Mouse (Mus musculus) retina, postnatal 7 days (tissue): ENCODE results near the gene Zfp37.
"Not testable (repeated sequence)": the region's sequence is repeated elsewhere in the genome, so short reads cannot be mapped to it uniquely, and the experiment has no call there.

ENCODE experiments used
- DNase-seq: peaks from one replicate; pipeline ENCODE4 v3.0.0-alpha.2; 2012; ENCODE audit warnings: low read depth, low spot score

Zfp37 gene

DNA sequence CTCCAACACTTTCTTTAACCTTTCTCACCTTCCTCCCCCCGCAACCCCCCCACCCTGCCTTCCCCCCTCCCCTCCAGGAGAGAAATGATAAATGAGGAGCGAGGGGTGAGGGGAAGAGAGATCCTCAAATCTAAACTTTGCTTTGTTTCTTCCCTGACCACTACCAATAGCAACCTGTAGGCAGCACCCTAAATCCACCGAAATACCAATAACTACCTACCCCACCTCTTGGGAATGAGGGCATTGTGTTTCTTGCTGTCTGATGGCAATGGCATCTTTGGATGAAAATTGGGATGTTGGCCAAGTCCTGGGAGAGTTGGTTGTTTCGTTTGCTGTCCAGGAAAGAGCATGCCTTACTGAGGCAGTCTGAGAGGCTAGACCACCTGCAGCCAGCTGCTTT lies 20.8 kb downstream of the Zfp37 start:
- no peak for DNase-seq

DNA sequence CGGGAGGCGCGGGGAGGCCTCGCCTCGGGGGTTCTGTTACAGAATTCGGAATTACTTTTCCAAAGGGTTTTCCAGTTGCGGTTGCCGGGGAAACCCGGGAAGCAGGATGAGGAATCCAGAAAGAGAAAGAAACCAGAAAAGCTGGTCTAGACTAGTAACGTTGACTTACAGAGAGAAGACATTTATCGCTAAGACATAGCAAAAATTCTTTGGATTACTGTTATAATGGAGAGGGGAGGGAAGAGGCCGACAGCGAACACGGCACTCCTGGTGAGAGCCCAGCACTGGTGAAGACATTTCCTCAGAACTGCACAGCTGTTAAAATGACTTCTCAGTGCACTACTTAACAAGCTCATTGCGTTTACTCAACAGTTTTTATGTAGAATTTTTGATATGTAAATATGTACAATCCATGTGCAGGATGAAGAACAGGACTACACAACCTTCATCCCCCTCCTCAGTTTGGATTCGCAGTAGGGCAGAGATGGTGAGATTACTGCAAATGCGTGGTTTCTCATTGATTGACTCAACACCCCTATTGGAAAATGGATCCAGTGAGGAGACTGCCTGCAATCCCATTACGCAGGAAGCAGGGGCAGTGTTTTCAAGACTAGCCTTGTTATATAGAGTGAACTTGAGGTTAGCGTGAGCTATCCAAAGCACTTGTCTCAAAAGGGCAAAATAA lies 22.0 kb downstream of the Zfp37 start:
- DNase-seq = no peak

DNA sequence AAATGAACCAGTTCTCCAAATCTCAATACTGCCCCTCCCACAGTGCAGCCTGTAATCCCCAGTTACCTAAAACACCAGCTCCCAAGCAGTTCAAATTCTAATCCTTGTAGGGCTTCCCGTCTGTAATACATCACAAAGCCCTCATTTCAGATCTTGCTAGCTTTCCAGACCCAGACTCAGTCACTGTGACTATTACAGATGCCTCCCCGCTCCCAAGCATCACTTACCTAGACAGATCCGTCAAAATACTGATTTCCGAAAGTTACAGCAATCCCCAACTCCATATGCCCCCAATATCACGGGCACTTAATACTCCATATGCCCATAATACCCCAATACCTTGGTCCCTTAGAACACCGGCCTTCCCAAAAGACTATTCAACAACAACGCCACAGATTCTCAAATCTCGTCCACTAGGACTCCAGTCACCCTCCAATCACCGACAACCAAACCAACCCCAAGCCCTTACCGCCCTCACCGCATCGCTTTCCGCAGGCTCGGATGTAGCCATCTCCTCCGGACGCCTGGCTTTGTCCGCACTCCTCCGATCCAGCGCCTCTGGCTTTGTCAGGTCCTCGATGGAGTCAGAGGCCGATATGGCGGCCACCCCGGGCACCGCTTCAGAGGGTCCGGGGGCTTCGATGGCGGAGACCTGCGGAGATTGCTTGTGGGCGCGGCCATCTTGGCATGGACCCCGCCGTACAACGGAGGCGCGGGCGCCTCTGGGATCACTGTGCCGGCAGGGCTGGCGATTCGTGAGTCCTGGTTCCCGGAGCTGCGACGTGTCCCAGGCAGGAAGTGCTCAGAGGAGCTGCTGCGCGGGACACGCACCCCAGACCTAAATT lies 22.8 kb downstream of the Zfp37 start:
- DNase-seq = peak; percentile 78

DNA sequence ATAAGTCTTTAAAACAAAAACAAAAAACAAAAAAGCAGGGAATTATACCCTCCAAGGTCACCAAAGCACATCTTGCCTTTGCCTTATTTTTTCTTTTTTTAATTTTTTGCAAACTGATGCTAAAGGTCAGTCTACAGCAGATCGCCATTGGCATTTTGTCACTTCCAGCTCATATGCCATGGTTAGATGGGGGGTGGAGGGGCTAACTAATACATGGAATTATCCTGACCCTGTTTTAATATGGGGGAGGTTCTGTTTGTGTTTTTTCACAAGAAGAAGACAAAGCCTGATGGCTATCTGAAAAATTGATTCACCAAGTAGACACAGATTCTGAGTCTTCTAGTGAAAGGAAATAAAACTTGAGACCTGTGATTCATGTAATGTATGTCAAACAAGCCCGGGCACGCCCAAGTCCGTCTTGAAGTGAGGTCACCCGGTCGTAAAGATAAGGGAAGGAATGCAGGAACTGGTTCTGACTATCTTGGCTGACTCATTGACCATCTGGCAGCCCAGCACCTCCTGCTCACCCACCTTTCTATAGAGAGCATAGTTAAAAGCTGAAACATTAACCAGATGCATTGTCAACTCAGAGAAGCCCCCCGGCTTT lies 30.8 kb downstream of the Zfp37 start:
- no peak for DNase-seq

DNA sequence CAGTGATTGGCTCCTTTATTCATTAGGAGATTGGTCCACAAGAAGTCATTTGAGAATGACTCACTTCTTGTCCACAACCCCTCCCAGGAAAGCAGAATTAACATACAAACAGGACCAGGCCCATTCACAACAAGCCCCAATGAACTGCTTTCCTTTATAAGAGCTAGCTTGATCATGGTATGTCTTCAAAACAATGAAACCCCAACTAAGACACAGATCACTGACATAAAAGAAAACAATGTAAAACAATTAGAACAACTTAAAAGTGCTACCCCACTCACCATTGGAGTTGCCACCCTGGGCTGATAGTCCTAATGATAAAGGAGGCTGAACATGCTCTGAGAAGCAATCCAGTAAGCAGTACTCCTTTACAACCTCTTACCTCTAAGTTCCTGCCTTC lies 42.1 kb downstream of the Zfp37 start:
- no peak for DNase-seq

DNA sequence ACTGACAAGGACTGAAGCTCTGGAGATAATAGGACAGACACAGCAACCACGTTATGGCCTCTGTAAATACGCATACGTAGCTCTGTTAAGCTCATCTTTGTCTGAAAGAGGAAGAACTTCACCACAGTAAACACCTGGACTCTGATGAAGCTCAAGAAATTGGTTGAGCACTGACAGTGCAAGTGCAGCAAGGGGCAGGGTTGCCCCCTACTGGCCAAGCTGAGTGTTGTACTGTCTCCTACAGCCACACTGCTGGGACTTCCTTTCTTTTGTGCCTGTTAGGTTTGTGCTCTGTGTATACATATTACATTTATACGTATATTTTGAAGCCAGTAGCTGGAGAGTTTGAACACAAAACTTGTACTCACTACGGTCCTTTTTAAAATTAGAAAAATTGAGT lies 53.6 kb downstream of the Zfp37 start:
- no peak for DNase-seq

DNA sequence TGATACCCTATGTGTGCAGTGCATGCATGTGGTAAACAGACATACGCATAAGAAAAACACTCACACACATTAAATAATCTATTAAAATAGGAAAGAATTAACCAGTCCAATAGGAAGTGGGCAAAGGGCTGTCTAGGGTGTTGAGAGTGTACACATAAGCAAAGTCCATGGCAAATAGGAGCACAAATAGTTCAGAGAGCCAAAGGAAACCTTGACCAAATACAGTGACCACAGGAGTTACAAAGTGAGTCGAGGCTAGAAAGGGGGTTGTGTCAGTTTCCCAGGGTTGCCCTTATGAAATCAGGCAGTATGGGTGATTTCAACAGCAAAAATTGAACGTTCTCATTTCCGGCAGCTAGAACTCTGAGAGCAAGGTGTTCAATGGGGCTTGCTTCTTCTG lies 56.4 kb downstream of the Zfp37 start:
- no peak for DNase-seq

DNA sequence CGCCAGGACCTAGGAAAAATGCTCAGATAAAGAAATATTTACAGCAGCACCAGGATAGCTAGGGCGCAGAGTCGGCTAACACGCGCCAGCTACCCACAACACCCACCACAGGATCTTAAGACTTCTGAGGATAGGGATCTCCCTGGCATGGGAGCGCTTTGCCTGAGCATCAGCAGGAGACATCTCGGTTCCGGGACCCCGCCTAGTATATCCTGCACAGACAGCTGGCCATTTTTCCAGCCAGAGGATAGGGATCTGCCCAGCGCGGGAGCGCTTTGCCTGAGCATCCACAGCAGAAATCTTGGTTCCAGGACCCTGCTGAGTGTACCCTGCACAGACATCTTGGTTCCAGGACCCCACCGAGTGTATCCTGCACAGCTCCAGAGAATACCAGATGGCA lies 63.2 kb downstream of the Zfp37 start:
- DNase-seq = not testable (repeated sequence)

DNA sequence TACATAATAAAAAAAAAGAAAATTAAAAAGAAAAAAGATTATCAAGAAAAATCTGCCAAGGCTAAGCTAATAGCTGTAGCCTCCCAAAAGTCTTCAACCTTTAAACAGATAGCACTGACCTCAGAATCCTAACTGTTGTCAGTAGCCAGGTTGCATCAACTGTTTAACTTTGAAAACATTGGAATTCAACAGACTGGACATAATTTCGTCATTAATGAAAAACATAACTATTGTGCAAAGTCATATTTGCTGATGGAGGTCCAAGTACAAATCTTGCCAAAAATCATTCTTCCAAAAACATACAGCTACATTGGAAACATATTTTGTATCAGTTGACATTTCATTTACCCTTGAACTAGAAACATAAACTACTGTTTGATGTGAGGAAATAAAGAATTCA lies 72.4 kb downstream of the Zfp37 start:
- DNase-seq = no peak

DNA sequence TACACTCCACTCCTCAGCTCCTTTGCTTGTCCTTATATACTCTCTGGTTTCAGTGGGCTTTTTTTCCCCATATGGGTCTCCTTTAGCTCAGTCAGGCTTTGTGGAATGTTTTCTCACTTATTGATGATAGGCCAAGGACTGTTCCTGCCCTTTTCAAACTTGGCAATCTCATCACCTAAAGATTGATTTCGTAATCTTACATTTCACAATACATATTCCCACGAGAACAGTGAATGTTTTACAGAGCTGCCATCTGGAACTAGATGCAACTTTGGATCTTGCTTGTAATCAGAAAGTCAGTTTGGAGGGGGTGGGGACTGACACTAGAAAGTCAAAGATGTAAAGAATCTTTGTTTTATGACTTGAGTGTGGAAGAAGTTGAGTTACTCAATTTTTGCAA lies 80.0 kb downstream of the Zfp37 start, which contains the start of gene Mup21:
Gene Mup21, minus strand, starts transcription at position 53 of the 400 bp plus-strand sequence.
- DNase-seq = no peak
